Mouse (Mus musculus) left cerebral cortex, postnatal 4 days (tissue): ENCODE results near the gene Hjurp. TPM values are rescaled to one million over a fixed set of nuclear protein-coding genes. Genes with fewer than 3 reads are reported as not detected.

Experiments used
- DNase-seq: peaks from one replicate; pipeline ENCODE4 v3.0.0-alpha.2; 2022
- intact Hi-C: fragments of 180-260 bp; cut with DNase I; formaldehyde crosslinking; loops from one replicate; pipeline ENCODE4 v1.15.1; 2025
- total RNA-seq, 2 experiments: library from RNA; stranded (reverse); gene quantifications; 2 replicates each; pipeline ENCODE4 v1.2.3; 2021

Gene Hjurp
- total RNA-seq, 2 experiments from 2014 or later, result 75.3 to 78.8 TPM

DNA sequence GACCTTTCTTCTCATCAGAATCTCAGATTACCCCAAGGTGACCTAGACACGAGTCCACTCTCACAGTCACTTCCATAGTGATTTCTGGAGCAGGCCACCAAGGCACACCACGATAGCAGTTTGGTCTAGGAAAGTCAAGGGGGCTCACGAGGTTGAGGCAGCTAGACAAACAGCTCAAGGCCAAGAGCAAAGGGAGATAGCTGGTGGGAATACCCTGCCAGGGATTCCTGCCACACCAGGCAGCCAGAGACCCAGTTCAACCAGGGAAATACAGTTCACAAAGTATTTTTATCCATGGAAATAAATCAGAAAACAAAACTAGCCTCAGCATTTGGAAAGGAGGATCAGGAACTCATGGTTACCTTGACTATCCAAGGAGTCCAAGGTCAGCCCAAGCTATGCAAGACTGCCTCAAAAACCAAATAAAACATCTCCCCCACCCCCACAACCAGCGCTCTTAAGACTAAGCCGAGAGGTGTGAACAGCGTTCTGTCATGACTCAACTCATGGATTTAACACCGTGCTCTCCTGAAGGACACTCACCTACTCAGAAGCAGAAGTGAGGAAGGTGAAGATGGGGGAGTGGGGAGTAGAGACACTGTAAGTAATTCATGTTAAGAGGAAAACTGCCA lies 13.1 kb downstream of the Hjurp start:
- intact Hi-C loops, result no loop called here
- DNase-seq, result no peak

GRCm38 (mm10) chr1:88263778-88264177 lies 13.7 kb downstream of the Hjurp start:
- intact Hi-C loops, result no loop called here
- no peak for DNase-seq

- intact Hi-C loops, result no loop called here
Measured at GRCm38 (mm10) chr1:88262961-88263360, 14.5 kb downstream of the Hjurp start.

DNA sequence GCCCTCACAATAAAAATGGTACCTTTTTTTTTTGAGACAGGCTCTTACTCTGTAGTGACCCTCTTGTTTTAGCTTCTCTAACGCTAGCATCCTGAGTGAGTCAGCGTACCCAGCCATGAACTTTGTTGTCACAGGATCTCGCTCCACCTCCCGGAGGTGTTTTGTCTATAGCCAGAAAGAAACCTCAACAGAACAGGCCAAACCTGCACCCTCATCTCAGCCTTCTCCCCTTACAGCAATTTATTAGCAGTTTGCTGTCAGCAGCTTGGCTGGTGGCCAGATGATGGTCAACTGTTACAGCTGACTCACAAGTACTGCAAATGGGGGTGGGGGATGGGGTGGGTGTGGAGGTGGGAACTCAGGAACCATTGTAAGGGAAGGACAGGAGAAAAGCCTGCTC lies 15.2 kb downstream of the Hjurp start:
- intact Hi-C loops, result no loop called here
- peak; percentile 74 for DNase-seq

More at GRCm38 (mm10) chr1:88262961-88263360, 14.5 kb downstream of the Hjurp start:
- no peak for DNase-seq

- intact Hi-C loops, result no loop called here
- DNase-seq, result no peak
Measured at GRCm38 (mm10) chr1:88261706-88262105, 15.7 kb downstream of the Hjurp start.

DNA sequence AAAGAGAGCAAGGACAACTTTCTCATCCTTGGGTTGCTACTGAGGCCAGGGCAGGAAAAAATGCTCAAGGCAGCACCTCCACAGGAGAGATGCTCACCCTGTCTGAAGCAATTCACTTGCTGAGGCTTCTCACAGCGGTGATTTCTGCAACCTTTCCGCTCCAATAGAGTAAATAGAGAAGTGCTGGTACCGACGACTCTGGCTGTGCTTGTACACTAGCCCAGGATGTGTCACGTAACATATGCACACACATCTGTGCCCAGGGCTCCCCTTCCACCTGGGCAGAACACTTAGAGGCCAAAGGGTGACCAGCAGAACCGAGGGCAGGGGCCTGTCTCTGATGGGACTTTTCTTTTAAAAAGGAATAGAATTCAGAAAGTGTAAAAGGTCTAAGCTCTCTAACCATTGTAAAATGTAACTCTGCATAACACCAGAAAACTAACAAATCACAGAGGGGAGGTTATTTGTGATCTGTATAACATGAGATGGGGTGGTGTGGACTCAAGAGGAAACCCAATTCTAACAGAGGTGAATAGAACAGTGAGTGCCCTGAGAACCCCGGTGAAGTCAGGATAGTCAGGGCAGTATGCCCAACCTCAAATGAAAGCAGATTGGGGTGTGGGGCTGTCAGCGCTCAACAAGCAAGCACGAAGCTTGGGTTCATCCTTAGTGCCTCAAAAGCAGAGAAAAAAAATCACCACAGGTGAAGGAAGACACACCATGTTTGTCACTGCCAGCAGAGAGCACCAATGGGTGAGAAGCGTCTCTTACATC lies 16.6 kb downstream of the Hjurp start:
- intact Hi-C loops, result no loop called here
- no peak for DNase-seq

DNA sequence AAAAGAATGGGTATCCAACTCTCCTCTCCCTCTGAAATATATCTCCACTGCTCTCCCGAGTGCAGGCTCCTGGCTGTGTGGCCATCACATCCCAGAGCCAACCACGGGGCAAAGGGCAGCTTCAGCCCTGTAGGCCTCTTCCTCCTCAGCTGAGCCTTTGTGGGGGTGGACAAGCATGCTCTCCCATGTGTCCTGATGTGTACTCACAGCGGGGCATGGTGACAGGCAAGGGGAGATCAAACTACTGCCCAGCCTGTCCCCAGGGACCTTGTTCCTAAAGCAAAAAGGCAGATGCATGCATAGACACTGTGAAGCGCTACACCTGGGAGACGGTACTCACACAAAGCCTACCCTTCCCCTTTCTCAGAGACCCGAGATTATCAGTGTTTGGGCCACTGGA lies 17.3 kb downstream of the Hjurp start:
- peak; percentile 76 for DNase-seq
- intact Hi-C loops, result no loop called here

DNA sequence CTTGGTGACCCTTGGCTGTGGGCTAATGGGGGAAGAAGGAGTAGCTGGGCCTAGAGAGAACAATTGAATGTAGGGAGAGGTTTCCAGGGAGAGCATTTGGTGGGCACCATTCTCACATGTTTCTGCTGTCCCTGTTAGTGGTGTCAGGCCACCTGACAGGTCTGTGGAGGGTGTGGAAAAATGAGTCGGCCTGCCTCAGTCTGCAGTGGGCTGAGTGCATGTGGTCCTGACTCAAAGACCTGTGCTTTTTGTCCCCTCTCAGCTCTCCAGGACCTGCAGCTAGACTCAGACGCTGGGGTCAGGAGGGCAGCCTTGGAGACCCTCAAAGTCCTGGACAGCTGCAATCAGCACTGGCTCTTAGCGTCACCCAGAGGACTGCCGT lies 17.8 kb downstream of the Hjurp start:
- no peak for DNase-seq
- intact Hi-C loops, result no loop called here

DNA sequence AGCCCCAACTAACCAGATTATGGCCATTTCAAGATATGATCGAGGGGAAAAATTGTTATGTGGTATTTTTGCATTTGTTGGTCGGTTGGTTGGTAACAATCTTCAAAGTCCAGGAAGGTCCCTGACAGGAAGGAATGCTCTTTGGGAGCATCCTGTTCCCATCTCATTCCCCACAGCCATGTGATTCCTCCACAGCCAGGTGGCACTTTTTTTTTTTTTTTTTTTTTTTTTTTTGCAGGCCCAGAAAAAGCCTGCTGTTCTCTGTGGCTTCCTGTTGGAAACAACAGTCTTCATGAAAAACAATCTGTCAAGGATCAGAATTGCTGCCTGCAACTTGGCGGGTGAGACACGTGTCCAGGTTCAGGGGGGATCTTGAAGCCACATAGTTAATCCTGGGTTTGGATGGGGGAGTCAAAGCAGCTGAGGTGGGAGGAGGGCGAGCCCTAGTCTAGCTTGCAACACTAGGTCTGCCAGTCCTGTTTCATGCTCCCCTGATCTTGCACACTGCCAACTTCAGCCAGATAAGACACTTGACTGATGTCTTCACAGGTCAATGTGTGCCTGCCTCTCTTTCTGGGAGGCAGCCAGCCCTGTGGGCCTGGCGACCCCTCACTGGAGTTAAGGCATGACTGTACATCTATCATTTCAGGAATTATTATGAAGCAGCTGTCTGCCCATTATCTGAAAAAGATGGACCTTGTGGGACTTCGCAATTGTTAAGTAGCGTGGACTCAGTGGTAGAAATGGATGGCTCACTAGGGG lies 18.4 kb downstream of the Hjurp start:
- peak; percentile 73 for DNase-seq

DNA sequence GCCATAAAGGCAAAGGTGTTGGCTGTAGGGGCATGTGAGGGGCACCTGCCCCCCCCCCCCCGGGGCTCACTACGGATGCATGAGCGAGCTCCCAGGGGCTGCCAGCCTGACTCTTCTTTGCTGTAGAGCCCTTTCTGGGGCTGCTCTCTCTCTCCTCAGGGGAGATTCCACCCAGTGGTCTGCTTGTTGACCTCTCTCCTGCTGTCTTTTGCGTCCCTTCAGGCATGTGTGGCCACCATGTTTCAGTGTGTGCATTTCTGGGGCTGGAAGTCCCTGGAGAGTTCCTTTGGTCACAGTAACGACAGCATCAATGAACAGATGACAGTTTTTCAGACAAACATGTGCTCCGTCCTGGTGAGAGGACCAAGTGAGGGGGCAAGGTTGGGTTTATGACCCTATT lies 19.1 kb downstream of the Hjurp start:
- DNase-seq, result no peak
- intact Hi-C loops, result no loop called here

More for the DNA sequence above, 18.4 kb downstream of the Hjurp start:
- intact Hi-C loops, result no loop called here

GRCm38 (mm10) chr1:88257681-88258080 lies 19.8 kb downstream of the Hjurp start:
- no peak for DNase-seq
- intact Hi-C loops, result no loop called here

- intact Hi-C loops, result no loop called here
- DNase-seq, result no peak
Measured at GRCm38 (mm10) chr1:88256886-88257663, 20.4 kb downstream of the Hjurp start.

DNA sequence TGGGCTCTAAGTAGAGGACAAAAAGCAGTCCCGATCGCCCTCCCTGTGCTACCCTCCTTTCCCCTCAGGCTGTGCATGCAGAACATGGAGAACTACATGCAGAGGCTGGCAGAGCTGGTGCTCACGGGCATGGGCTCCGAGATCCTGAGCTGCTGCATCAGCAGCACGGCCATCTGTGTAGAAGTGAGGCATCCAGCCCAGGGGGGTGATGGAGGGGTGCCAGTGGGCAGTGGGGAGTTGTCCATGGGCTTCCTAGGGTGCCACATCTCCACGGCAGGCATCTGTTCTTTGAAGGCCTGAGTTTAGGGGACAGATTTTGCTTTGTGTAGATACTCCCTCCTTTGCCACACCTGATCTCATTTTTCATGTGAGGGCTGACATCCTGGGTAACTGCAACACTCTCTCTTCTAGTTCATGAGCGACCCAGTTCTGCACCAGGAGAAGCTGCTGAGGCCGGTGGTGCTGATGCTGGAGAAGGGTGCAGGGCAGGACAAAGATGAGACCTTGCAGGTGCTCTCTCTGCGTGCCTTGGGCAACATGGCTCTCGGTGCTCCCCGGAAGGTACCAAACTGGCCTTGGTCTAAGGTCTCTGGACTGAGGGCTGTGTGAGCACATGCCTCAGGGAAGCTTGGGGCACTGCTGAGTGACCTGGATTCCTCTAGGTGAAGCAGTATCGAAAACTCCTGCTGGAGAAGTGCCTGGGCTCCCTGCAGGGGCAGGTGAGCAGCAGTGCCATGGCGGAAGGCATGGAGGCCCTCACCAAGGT lies 21.3 kb downstream of the Hjurp start:
- intact Hi-C loops, result no loop called here
- peak; percentile 76 for DNase-seq

- intact Hi-C loops, result no loop called here
- no peak for DNase-seq
Measured at GRCm38 (mm10) chr1:88255466-88255857, 22.0 kb downstream of the Hjurp start.

- DNase-seq, result peak; percentile 93
- intact Hi-C loops, result no loop called here
Measured at GRCm38 (mm10) chr1:88254793-88255465, 22.5 kb downstream of the Hjurp start.

- intact Hi-C loops, result no loop called here
- DNase-seq, result no peak
Measured at GRCm38 (mm10) chr1:88253540-88253939, 23.9 kb downstream of the Hjurp start.

DNA sequence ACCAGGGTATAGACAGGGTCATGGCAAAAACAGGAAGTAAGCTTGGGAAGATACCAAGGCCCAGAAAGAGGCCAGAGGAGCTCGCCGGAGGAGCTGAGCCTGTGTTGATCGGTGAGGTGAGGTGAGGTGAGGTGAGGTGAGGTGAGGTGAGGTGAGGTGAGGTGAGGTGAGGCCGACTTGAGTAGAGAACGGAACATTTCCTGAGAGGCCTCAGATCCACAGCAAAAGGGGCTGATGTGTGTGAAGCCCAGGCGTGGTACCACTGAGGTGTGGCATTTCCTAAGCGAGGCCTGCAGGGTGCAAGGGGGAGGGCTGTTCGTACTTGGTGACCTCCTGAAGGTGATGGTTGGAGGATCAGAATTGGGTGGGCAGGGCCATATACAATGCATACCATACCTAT lies 24.3 kb downstream of the Hjurp start:
- DNase-seq, result no peak
- intact Hi-C loops, result no loop called here

DNA sequence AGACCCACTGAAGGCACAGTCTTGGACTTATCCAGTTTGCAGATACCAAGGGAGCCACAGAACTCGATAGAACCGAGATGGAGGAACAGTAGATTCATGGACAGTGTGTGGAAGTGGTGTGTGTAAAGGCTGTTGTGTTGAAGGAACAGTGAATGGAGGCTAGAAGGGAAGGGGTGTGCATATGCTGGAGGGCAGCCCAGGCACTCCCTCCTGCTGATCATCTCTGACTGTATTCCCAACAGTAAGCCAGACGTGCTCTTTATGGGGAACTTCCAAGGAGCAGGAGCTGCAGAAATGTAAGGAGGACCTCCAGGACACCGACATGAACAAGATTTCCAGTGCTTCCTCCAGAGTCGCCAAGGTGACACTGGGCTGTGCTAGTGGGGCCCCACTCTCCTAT lies 27.4 kb downstream of the Hjurp start:
- intact Hi-C loops, result no loop called here
- DNase-seq, result no peak

- intact Hi-C loops, result no loop called here
- no peak for DNase-seq
Measured at GRCm38 (mm10) chr1:88249596-88249995, 27.8 kb downstream of the Hjurp start.

- intact Hi-C loops, result no loop called here
- DNase-seq, result peak; percentile 45
Measured at GRCm38 (mm10) chr1:88248658-88249057, 28.8 kb downstream of the Hjurp start.
